Mouse (Mus musculus): ENCODE measurements around the gene Nfib.

The Nfib gene

DNA sequence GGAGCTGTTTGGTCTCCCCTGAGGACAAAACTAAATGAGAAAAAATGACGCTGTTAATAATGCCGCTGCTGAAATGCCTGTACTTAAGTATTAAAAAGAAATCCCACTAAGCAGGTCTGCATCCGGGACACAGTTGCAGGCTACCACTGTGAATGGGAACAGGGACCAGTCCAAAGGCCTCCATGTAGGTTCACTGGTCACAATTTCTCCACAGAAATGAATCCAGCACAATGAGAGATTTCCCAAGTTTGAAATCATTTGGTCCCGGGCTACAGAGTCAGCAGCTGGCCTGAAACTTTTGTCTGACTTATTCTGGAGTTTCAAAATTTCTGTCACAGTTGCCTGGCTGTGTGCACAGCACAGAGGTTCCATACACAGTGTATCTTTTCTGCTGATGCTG is 195.8 kb downstream of the Nfib start:
- peak in 1 of 2 experiments; percentile 21 for DNase-seq

GRCm38 (mm10) chr4:82509166-82509767 is 196.3 kb downstream of the Nfib start:
- no peak for DNase-seq

DNA sequence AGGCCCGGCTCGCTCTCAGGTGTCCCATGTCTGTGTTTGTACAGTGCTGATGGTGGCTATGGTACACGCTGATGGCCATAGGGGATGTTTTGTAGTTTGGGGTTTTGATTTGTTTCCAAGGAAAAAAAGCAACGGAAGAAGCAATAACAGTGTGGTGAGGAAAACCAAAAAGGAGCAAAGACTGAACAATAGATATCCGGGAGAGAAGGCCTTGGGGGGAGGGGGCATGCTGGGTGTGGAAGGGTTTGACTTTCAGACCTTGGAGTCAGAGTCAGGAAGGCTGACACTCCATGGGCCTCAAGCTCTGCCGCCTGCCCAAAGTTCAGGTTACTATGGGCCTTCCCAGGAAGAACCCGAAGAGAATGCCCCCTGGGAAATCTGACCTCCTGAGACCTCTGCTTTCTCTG is 197.3 kb downstream of the Nfib start:
- peak in 1 of 2 experiments; percentile 33 for DNase-seq

DNA sequence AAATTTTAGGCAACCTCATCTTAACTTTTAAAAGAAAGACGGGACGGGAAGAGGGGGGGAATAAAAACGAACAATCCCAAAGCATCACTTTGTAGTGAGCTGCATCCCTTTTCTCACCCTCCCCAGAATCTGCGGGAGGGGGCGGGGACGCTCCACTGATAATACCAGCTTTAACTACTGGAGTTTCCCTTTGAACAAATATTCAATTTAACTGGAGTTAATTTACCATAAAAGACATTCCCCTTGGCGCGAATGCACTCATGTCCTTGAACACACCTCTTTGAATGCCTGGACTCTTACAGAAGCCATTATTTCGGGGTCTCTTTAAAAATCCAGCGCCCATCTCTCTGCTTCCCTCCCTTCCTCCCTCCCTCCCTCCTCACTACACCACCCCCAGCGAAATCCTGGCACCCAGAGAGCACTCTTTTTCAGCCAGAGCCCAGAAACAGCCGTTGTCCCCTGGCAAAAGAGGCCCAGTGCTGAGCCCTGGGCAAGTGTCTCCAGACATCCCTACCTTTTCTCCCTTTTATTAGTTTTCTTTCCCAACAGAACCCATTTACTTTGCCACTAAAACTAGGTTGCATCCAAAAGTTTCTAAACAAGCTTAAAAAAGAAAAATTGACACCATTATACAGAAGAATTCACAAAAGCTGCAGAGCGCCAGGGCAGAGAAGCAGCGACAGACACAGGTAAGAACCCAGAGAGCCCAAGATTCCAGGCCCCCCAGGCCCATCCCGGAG is 197.8 kb downstream of the Nfib start:
- peak; percentile 43 to 49 for DNase-seq

DNA sequence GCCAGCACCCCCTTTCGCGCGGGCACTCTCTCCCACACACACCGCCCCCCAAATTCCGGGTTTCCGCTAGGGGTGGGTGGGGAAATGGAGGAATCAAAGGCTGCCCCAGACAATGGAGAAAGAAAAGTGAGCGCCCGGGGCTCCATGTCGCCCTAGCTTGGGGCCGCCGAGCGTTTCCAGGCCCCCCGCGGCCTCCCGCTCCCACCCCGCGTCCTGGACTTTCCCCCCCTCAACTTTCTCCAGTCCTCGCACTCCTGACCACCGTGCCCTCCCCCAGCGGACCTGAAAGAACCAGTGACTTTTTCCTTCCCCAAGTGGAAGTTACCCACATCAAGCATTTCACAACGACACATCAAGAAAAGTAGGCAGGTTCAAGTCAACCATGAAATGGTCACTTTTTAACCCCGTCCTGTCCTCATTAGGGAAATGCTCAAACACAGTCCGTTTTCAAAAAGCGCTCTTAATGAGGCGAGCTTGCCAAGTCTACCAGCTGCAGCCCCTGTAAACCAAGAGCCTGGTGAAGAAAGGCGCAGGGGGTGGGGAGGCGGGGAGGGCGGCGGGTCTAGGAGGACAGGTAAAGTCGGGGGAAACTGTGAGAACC is 198.7 kb downstream of the Nfib start:
- peak; percentile 35 to 58 for DNase-seq

DNA sequence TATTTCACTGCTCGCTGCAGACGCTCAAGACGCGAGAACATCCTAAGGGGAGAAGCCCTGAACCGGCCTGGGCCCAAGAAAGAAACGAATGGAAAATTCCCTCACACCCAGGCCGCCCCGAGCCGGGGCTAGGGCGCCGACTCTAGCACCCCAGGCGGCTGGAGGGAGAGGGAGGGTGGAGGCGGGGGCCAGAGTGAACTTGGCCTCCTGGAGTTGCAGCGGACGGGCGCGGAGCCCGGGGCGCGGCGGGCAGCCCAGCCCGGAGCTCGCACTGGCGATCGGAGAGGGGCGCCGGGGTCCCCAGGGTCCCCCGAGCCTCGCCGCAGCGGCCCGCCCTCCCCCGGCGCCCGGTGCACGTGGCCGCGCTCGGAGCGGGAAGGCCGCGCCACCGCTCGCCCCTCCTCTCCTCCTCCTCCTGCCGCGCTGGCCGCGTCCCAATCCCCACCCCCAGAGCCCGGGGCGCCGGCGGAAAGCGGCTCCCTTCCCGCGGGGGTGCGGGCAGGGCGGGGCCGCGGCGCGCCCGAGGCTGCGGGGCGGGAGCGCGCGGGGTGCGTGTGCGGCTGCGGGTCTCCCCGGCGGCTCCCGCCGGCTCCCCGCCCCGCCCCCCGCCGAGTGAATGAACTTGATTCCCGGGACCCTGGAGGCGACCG is 199.3 kb downstream of the Nfib start:
- peak; percentile 84 to 92 for DNase-seq

- peak; percentile 69 to 75 for DNase-seq
These were observed 200.2 kb downstream of the Nfib start for GRCm38 (mm10) chr4:82505121-82506031.

- DNase-seq: peak; percentile 48 to 60
These were observed 201.0 kb downstream of the Nfib start for GRCm38 (mm10) chr4:82504284-82505120.

GRCm38 (mm10) chr4:82504015-82504283 is 201.6 kb downstream of the Nfib start:
- peak in 1 of 2 experiments; percentile 55 for DNase-seq

- DNase-seq: no peak
These were observed 202.1 kb downstream of the Nfib start for GRCm38 (mm10) chr4:82503274-82504014.

DNA sequence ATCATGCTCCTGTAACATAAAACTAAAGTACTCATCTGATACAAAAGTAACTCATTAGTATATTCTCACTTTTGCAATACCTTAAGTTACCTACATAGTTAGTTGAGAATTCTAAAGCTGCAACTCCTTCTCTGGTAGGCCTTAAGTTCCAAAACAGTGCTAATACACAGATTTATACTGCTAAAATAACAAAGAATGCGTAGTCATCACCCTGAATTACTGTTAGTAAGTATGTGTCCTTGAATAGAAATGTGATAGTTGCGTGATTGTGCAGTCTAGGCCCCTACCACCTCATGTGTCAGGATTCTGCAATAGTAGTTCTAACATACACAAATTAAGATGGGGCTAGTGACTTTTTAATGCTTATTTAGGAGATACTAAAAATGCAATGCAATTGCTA is 202.9 kb downstream of the Nfib start:
- DNase-seq: no peak

GRCm38 (mm10) chr4:82502012-82502411 is 203.5 kb downstream of the Nfib start:
- DNase-seq: no peak

- DNase-seq: peak in 1 of 2 experiments; percentile 32
These were observed 204.9 kb downstream of the Nfib start for GRCm38 (mm10) chr4:82500578-82501098.

DNA sequence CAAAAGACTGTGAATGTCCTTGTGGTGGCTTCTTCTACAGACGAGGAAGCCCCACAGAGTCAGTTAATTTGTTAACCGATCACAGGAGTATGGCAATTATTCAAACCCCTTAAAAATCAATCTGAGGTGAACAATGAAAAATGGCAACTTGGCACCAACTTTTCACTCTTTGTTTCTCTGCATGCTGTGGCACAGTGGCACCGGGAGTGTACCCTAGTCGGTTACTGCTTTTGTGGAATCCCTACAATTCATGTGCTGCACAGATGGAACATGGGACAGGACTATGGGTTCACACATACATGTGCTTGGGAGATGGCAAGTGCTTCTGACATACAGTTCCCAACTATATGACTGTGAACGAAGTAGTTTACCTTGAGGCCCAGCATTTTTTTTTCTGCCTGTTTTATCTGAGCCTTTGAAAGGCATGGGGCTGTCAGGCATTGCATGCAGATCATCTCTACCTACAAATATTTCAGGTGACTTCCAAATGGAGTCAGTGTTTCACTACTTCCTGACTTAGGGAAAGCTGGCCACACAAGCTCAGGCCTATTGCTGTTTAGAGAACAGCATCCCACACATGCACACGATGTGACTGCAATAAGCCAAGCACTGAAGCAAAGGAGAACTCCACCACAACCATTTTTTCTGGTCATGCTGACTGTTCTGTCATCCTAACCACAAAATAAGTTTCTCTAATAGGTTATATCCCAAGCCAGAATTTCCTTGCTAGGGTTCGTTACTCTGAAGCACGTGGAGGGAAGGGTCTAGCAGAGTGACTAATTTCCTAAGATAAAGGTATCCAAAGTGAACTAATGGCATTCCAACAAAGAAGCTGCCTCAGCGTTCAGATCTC is 205.6 kb downstream of the Nfib start:
- peak in 1 of 2 experiments; percentile 55 for DNase-seq

GRCm38 (mm10) chr4:82499238-82499637 is 206.3 kb downstream of the Nfib start:
- DNase-seq: peak; percentile 40 to 67

DNA sequence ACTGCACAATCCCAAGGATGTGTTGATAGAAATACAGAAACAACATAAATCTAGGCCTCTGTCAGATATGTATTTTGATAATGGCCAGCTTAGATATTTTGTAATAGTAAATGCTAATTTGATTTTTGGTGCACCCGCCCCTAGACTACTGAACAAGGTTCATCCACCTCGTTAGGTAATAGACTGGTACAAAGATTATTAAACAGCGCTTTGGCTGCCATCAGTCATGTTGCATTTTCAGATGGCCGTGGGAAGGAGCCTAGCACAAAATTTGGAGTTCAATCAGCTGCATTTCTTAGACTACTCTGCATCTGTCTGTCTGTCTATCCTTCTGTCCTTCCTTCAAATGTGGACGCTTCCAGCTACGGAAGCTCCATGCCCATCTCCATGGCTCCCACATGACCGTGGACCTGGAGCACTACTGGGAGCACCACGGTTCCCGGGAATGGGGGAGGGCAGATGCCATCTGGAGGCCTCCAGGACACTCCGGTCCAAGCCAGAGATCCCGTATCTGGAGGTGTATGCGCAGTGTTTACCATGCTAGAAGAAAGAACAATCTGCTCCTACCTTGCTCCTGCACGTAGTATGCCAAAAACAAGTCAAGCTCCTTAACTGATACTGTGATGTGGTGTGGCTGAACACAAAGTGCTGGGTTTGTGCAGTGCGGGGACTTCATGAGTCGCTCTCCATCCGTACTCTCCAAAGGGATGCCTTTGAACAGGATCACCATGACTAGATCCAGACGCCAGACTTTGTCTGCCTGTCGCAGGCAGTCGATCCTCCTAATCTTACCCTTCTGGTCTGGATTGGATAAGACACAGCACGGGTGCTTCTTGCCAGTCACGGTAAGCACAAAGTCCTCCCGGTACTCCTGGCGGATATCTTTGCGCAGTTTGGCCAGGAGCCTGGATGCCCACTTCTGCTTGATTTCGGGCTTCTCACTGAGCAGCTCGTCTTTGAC is 207.6 kb downstream of the Nfib start:
- DNase-seq: peak; percentile 83

- peak; percentile 55 to 60 for DNase-seq
These were observed 208.4 kb downstream of the Nfib start for GRCm38 (mm10) chr4:82497141-82497566.

DNA sequence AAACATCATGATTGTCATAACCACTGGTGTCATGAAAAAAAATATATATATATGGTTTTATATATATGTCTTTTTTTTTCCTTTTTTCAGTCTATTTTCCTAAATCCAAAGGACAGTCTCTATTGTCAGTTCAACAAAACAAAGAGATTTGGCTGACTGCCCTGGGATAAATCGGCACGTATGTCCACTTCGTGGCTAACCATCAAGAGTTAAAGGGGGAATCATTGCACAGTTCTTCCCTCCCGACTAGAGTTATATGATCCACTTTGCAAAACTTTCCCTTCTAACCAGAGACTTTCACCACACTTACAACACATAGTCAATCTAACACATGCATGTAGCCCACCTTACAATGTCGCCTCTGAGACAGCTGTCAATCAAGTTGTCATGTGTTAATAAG is 209.2 kb downstream of the Nfib start:
- DNase-seq: peak in 1 of 2 experiments; percentile 30

Data from cerebellum, postnatal 36 days (tissue).